Mouse (Mus musculus) embryonic facial prominence, embryonic 15.5 days (tissue): Measurements from ENCODE around the gene Cyp2u1. TPM values are rescaled to one million over a fixed set of nuclear protein-coding genes. Genes with fewer than 3 reads are reported as not detected.

Source experiments
- ATAC-seq: fragments of 200-750 bp; cut with Nextera tagmentation; 2 replicates; pipeline ENCODE4 v1.8.0; 2017; ENCODE audit warnings: low read depth, moderate TSS enrichment; ENCODE audit not compliant: insufficient number of reproducible peaks, low FRiP score, low TSS enrichment
- H3K27ac ChIP-seq: fragments of 300-500 bp; sonication (generic); replicated peaks from 2 replicates; pipeline ENCODE4 v1.5.1; 2015; ENCODE audit warnings: mild to moderate bottlenecking, inconsistent platforms
- H3K27me3 ChIP-seq: fragments of 300-500 bp; sonication (generic); 2 replicates; pipeline ENCODE4 v1.6.1; 2015; ENCODE audit warnings: inconsistent platforms
- H3K36me3 ChIP-seq: fragments of 300-500 bp; sonication (generic); 2 replicates; pipeline ENCODE4 v1.6.1; 2015; ENCODE audit warnings: mild to moderate bottlenecking, inconsistent platforms
- H3K4me1 ChIP-seq: fragments of 300-500 bp; sonication (generic); 2 replicates; pipeline ENCODE4 v1.6.1; 2015; ENCODE audit warnings: inconsistent platforms
- H3K4me2 ChIP-seq: fragments of 300-500 bp; sonication (generic); replicated peaks from 2 replicates; pipeline ENCODE4 v1.6.1; 2015; ENCODE audit warnings: mild to moderate bottlenecking, inconsistent platforms
- H3K4me3 ChIP-seq: fragments of 300-500 bp; sonication (generic); replicated peaks from 2 replicates; pipeline ENCODE4 v1.5.1; 2015; ENCODE audit warnings: mild to moderate bottlenecking, inconsistent platforms
- H3K9ac ChIP-seq: fragments of 300-500 bp; sonication (generic); 2 replicates; pipeline ENCODE4 v1.6.1; 2015; ENCODE audit warnings: inconsistent platforms
- H3K9me3 ChIP-seq: fragments of 300-500 bp; sonication (generic); replicated peaks from 2 replicates; pipeline ENCODE4 v1.6.1; 2016; ENCODE audit warnings: inconsistent platforms
- WGBS: fragments of 180-500 bp; shearing (Covaris S2); methylation state at CpG from one replicate; pipeline ENCODE4 v1.1.7; 2015; 5-methylcytosine and 5-hydroxymethylcytosine counted together
- polyA plus RNA-seq: library from polyadenylated mRNA; unstranded; fragments of >200 nt; fragmentation: Nextera tagmentation; extraction: Ambion mirVana; gene quantifications from 2 replicates; pipeline ENCODE4 v1.2.1, GENCODE M21; 2015

Gene Cyp2u1
- polyA plus RNA-seq, 1 experiment from 2014 or later = 1.5 TPM

DNA sequence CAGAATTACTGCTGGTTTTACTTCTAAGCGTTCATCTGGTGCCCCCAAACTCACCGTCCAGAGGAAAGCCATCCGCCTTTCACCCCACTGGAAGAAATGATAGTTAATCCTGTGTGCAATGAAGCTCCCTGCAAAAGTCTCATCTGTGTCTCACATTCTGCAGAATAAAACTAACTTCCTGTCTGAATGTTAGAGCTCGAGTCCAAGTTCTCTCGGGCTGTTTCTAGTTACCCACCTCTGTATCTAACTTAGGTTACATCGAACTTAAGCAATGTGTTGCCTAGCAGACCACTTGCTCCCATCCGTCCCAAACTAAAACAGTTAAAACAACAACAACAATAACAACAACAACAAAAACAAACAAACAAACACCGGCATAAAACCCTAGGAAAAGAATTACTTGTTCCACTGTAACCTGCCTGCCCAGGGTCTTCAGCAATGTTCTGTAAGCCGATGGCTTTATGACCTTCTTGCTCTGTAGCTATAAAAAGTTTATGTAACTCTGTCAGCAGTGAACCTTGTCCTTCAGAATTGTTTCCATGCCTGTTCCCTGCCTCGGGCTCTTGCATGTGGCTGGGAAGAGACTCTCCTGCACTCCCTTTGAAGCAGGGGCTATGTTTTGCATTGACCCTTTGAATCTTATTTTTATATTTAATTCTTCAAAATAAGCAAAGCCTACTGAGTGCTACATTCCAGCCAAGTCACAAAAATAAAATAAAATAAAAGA lies 30.5 kb downstream of the Cyp2u1 start:
- Histone ChIP-seq H3K4me1 (peaks cover 20% of the 10 kb centered on the region), H3K4me2 (peak overlapping the region; percentile 62), H3K27me3 (no peaks in the 10 kb centered on the region), H3K36me3 (no peaks in the 10 kb centered on the region), H3K9ac (no peak overlapping the region), H3K4me3 (peak overlapping the region; percentile 86), H3K9me3 (no peaks in the 10 kb centered on the region), H3K27ac (peak overlapping the region; percentile 88)
- peak; percentile 23; the same call in 1 of the 2 replicates for ATAC-seq
- 17% methylated on average over 10 of the region's 10 CpGs for WGBS

DNA sequence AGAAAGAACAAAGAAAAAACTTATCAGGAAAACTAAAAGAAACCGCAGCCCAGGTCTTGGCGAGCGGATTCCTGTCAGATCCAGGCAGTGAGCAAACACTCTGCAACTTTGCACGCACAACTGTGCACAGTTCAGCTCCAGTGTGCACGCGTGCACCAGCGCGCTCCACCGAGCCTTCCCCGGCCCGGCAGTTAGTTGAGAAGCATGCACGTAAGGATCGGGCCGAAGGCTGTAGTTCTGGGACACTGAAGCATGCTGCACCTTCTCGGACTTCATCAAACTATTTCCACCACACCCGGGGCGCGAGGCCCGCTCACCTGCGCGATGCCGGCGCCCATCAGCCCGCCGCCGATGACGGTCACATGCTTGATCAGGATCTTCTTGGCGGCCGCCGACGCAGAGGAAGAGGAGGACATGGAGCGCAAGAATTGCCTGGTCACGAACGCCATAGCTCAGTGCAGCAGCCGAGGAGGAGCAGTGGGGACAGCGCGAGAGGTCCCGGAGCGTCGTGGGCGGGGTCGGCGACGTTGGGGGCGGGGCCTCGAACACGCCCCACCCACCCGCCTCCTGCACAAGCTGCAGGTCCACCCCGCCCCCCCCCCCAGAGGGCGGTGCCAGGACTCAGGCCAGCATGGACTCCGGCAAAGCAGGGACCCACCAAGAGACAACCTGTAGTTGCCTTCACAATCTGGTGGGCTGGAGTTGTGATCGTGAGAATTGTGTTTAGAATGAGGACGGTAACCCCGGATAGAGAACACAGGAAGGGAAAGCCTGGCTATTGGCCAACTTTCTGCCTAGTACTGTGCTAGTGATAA lies 31.3 kb downstream of the Cyp2u1 start, which contains the start of gene Hadh:
Gene Hadh, minus strand, starts transcription at position 543 of the 815 bp plus-strand sequence.
- WGBS = under 1% methylated on average over 53 of the region's 54 CpGs
- Histone ChIP-seq H3K9me3 (no peaks in the 10 kb centered on the region), H3K27me3 (no peaks in the 10 kb centered on the region), H3K4me2 (peak within 1 kb of the TSS; percentile 62), H3K4me3 (peak within 1 kb of the TSS; percentile 86), H3K27ac (peak within 1 kb of the TSS; percentile 88), H3K9ac (peak within 1 kb of the TSS; percentile 87), H3K36me3 (no peaks in the 10 kb centered on the region), H3K4me1 (peaks cover 20% of the 10 kb centered on the region)
- peak; percentile 94 for ATAC-seq

DNA sequence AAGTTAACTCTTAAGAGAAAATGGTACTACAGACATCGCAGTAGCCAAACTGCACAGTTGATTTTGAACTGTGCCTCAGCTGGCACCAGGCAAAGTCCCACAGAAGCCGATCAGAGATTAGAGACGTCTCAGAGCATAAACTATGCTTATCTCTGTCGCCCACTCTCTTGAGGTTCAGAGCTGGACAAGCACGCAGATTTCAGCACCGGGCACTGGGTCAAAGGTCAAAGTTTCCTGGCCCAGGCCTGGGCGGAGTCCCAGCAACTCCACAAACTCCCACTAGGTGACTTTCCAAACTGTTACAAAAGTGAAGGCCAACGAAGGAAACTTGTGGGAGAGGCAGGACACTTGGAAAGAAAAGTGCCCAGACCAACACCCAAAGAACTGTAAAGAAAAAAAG lies 31.9 kb downstream of the Cyp2u1 start:
- H3K36me3 ChIP-seq = no peaks in the 10 kb centered on the region
- WGBS = 7% methylated on average over 8 of the region's 8 CpGs
- H3K4me3 ChIP-seq = peak overlapping the region; percentile 86
- H3K4me2 ChIP-seq = peak overlapping the region; percentile 62
- no peak for ATAC-seq
- H3K9ac ChIP-seq = peak overlapping the region; percentile 87
- H3K27ac ChIP-seq = peak overlapping the region; percentile 88
- H3K27me3 ChIP-seq = no peaks in the 10 kb centered on the region
- peaks cover 20% of the 10 kb centered on the region for H3K4me1 ChIP-seq
- H3K9me3 ChIP-seq = no peaks in the 10 kb centered on the region

DNA sequence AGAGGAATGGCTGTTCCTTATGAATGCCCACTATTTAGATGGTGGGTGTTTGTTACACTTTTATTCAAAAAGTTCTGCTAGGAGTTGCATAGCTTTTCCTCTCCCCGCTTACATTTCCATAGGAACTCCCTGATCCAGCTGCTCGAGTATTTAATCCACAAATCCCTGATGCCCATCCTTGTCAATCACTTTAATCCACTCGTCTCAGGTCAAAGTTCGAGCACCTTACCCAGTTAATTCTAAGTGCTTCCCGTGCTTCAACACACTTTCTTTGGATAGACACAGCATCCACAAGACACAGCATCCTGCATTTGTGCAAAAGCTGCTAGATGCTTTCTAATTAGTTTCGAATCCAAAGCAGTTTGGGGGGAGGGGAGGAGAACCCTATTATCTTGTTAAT lies 32.6 kb downstream of the Cyp2u1 start:
- no peaks in the 10 kb centered on the region for H3K27me3 ChIP-seq
- 46% methylated on average over 6 of the region's 6 CpGs for WGBS
- H3K27ac ChIP-seq = no peak overlapping the region
- no peak for ATAC-seq
- H3K4me3 ChIP-seq = peak overlapping the region; percentile 86
- peak overlapping the region; percentile 62 for H3K4me2 ChIP-seq
- H3K4me1 ChIP-seq = peaks cover 20% of the 10 kb centered on the region
- no peak overlapping the region for H3K9ac ChIP-seq
- H3K36me3 ChIP-seq = no peaks in the 10 kb centered on the region
- H3K9me3 ChIP-seq = no peaks in the 10 kb centered on the region

DNA sequence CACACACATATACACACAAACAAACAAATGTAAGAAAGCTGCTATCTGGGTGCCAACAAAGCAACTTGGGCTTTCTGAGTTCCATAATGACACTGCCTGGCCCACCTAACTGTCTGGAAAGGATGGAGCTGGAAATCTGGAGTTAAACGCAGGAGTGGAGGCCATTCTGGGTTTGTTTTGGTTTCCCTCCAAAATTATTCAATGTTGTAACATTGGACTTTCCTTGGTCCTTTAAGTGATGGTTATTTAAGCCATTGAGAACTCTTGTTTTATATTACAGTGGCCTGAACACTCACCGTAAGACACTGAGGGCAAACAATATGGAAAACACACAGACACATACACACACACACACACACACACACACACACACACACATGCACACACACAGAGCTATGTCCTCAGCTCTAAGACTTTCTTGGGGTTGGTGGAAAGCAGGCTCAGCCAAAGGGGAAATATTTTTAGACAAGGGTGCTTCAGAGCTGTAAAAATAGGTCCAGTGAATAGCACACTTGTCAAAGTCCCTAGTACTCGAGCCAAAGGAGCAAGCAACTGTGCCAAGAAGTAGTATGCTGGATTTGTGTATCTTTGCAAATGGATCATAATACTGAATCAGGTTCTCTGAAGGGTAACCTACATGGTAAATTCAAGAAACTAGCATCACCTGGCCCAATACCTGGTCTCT lies 36.5 kb downstream of the Cyp2u1 start:
- Histone ChIP-seq H3K4me1 (peaks cover 11% of the 10 kb centered on the region), H3K4me3 (no peak overlapping the region), H3K36me3 (peaks cover 7% of the 10 kb centered on the region; the same call in 1 of the 2 replicates), H3K9ac (no peak overlapping the region), H3K4me2 (no peak overlapping the region), H3K9me3 (no peaks in the 10 kb centered on the region), H3K27me3 (no peaks in the 10 kb centered on the region), H3K27ac (0 out of 2 replicates have a peak overlapping the region, but pooled peaks have one; percentile 2)
- WGBS = 73% methylated on average over 3 of the region's 3 CpGs
- no peak for ATAC-seq

DNA sequence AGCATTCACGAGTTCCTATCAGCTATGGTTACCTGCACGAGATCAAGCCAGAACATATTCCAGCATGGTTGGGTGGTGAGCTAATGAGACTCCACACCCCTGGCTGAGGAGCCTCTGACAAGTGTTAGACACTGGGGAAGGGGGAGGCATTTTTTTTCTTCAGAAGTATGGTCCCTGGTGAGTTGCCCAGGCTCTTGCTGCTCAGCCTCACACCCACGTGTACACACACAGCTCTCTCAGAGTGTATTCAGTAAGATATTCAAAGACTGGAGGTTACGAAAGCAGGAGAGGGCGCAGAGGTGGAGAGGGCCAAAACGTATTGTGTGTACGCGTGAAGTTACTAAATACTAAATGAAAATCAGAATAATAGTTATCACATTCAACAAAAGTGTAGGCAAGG lies 37.5 kb downstream of the Cyp2u1 start:
- peaks cover 12% of the 10 kb centered on the region; the same call in 1 of the 2 replicates for H3K36me3 ChIP-seq
- H3K27ac ChIP-seq = no peak overlapping the region
- H3K4me3 ChIP-seq = no peak overlapping the region
- no peak overlapping the region for H3K9ac ChIP-seq
- 79% methylated on average over 8 of the region's 8 CpGs for WGBS
- H3K27me3 ChIP-seq = no peaks in the 10 kb centered on the region
- H3K4me2 ChIP-seq = no peak overlapping the region
- ATAC-seq = no peak
- no peaks in the 10 kb centered on the region for H3K9me3 ChIP-seq
- peaks cover 4% of the 10 kb centered on the region for H3K4me1 ChIP-seq

DNA sequence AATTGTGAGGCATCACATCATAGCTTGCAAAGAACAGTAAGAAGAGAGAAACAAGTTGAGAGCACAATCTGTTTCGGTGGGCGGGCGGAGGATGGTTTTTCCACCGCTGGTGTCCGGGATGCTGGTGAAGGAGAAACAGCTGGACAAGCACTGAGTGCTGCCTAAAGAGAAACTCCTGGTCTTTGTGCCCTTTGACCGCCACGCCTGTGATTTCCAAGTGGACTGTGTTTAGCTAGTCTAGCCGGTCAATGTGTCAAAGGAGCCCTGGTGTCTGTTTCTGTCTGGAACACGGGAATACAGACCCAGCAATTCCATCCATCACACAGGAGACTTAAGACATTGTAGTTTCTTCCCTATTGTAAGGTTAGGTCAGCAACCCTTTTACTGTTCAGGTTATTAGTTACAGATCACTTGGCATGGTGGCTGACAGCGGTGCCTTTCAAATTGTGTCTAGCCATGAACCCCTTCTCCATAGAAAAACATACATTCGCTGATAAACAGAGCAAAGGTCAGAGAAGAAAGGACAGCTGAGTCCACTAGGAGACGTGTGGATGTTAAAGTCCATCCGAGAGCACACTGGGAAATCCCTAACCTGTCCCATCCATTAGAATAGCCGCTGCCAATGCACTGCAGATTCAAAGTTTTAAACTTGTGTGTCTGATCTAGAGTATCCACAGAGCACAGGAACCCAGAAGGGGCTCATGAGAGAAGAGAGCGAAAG lies 39.1 kb downstream of the Cyp2u1 start:
- Histone ChIP-seq H3K9me3 (no peaks in the 10 kb centered on the region), H3K27ac (no peak overlapping the region), H3K9ac (no peak overlapping the region), H3K27me3 (no peaks in the 10 kb centered on the region), H3K4me2 (no peak overlapping the region), H3K4me3 (no peak overlapping the region), H3K36me3 (peaks cover 12% of the 10 kb centered on the region; the same call in 1 of the 2 replicates), H3K4me1 (no peaks in the 10 kb centered on the region)
- no peak for ATAC-seq
- WGBS = 88% methylated on average over 15 of the region's 15 CpGs

DNA sequence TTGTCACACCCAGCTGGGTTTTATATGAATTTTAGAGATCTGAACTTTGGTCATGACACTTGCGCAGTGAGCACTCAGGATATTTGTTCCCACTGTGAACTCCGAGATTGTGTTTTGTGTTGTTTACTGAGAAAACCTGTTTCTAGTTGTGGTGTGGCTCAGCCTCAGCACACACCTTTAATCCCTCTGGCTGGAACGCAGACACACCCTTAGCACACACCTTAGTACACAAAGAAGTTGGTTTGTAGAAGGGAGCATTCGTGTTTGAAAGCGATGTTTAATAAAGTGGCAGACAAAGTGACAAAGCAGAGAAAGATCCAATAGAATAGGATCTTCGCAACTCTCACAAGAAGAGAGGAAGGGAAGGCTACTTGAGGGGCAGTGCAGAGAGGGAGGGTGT lies 42.6 kb downstream of the Cyp2u1 start:
- no peak overlapping the region for H3K4me3 ChIP-seq
- H3K27ac ChIP-seq = no peak overlapping the region; the same call in 1 of the 2 replicates
- no peaks in the 10 kb centered on the region for H3K27me3 ChIP-seq
- no peak for ATAC-seq
- no peak overlapping the region for H3K9ac ChIP-seq
- H3K4me1 ChIP-seq = no peaks in the 10 kb centered on the region
- no peak overlapping the region for H3K4me2 ChIP-seq
- 93% methylated on average over 6 of the region's 6 CpGs for WGBS
- H3K36me3 ChIP-seq = peaks cover 12% of the 10 kb centered on the region; the same call in 1 of the 2 replicates
- no peaks in the 10 kb centered on the region for H3K9me3 ChIP-seq

DNA sequence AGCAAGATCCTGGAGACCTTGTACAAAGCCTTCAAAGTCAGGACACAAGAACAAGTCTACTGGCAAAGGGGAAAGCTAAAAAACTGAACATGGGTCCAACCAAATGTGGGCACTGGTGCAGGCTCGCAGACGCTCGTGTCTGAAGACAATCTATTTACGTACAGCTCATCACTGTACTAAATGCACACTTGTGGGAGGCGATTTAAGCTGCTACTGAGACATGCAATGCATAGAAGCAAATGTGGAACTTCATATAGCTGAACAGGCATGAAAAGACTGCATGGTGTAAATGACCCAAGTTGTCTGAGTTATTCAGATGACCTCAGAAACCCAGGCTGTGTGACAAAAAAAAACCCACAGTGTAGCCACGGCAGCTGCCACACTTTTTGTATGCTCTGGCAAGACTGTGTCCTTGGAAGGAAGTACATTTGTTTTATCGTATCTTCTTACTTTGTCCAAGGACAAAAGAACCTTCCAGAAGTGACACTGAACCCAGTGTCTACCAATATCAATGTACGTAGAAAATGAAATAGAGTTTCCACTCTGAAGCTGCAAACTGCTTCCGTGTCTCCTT lies 43.5 kb downstream of the Cyp2u1 start:
- Histone ChIP-seq H3K36me3 (peaks cover 15% of the 10 kb centered on the region; the same call in 1 of the 2 replicates), H3K9ac (no peak overlapping the region), H3K4me1 (no peaks in the 10 kb centered on the region), H3K4me3 (no peak overlapping the region), H3K9me3 (no peaks in the 10 kb centered on the region), H3K27me3 (no peaks in the 10 kb centered on the region), H3K4me2 (no peak overlapping the region), H3K27ac (no peak overlapping the region)
- ATAC-seq = no peak
- 83% methylated on average over 9 of the region's 9 CpGs for WGBS

DNA sequence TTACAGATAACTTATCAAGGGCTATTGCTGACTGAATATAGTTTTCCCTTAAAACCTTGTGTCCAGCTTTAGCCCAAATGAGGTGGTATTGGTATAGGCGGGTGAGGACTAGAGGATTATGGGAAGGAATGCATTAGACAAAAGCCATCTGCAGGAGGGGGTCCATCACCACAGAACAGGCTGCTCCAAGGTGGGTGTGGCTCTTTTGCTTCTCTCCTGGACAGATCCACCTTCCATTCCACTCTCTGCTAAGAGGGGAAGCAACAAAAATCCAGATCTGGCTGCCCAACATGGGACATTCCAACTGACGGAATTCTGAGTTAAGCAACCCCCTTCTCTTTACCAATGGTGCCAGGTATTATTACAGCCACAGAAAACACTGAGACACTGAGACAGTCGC lies 44.1 kb downstream of the Cyp2u1 start:
- Histone ChIP-seq H3K27me3 (no peaks in the 10 kb centered on the region), H3K4me3 (no peak overlapping the region), H3K9ac (no peak overlapping the region), H3K9me3 (no peaks in the 10 kb centered on the region), H3K36me3 (peaks cover 16% of the 10 kb centered on the region; the same call in 1 of the 2 replicates), H3K27ac (no peak overlapping the region), H3K4me2 (no peak overlapping the region), H3K4me1 (no peaks in the 10 kb centered on the region)
- no peak for ATAC-seq
- WGBS = 82% methylated on average over 3 of the region's 3 CpGs
